12 mouse cellular contexts compared by ENCODE assay signal in genomic region chr6:103318081-103318480, GRCm38 (mm10).
A peak's percentile ranks its signal among the peaks of the same experiment; 100 is the strongest.
DNase-seq lines count a peak whose midpoint lies in the region; ATAC-seq lines count a peak whose summit lies in the region.
"Had no signal": no experiment of that assay in that cellular context is flagged by ENCODE, and none has a peak within 500 bp of the region (broad histone marks: within the 10 kb centered on the region; RNA-seq: fewer than 3 reads in every experiment).

No protein-coding gene starts in this region.

- no peak overlapping the region for H3K27ac ChIP-seq in forebrain, embryonic 14.5 days (ENCODE audit: low read depth, low read length)
- no peak overlapping the region for H3K27ac ChIP-seq in forebrain, embryonic 11.5 days (ENCODE audit: low read depth, low read length)
- H3K27ac ChIP-seq in neural tube, embryonic 15.5 days (replicated peaks), result no peak overlapping the region
- H3K27ac ChIP-seq: embryonic facial prominence, embryonic 13.5 days had no signal

- no peaks in the 10 kb centered on the region for H3K36me3 ChIP-seq in forebrain, embryonic 14.5 days (ENCODE audit: control insufficient read depth, insufficient read depth, low read length)
- H3K36me3 ChIP-seq in forebrain, embryonic 11.5 days (ENCODE audit: control insufficient read depth, insufficient read depth, low read length), result no peaks in the 10 kb centered on the region
- no peaks in the 10 kb centered on the region for H3K36me3 ChIP-seq in neural tube, embryonic 15.5 days
- H3K36me3 ChIP-seq: embryonic facial prominence, embryonic 13.5 days; G1E had no signal

- H3K4me2 ChIP-seq in forebrain, embryonic 14.5 days (ENCODE audit: low read length), result no peak overlapping the region
- H3K4me2 ChIP-seq in forebrain, embryonic 11.5 days (ENCODE audit: low read depth, low read length, severe bottlenecking), result no peak overlapping the region
- H3K4me2 ChIP-seq in neural tube, embryonic 15.5 days, result no peak overlapping the region
- H3K4me2 ChIP-seq: embryonic facial prominence, embryonic 13.5 days had no signal

- peak; percentile 39 for DNase-seq in forebrain, embryonic 14.5 days (ENCODE audit: low spot score)
- no peak for DNase-seq in forebrain, embryonic 11.5 days (ENCODE audit: low spot score)
- DNase-seq in neural tube, embryonic 10.5 days (ENCODE audit: extremely low spot score, low spot score), result peak; percentile 17
- peak; percentile 68 for DNase-seq in kidney, adult 9 months
- DNase-seq in right cerebral cortex, postnatal 36 days (ENCODE audit: low spot score in 2 of 2), result no peak
- no peak for DNase-seq in thymus, postnatal 14 days
- DNase-seq: heart, adult 11 months; lung, adult 18-20 months had no signal

- no peak for ATAC-seq in forebrain, embryonic 14.5 days
- ATAC-seq in forebrain, embryonic 11.5 days (replicated peaks; ENCODE audit: low FRiP score), result no peak
- ATAC-seq in neural tube, embryonic 15.5 days (ENCODE audit: low FRiP score), result no peak
- ATAC-seq in monocyte, adult 5-6 weeks (replicated peaks; ENCODE audit: insufficient number of reproducible peaks, low FRiP score, low TSS enrichment, poor library complexity, severe bottlenecking), result no peak

- no peak overlapping the region for H3K9ac ChIP-seq in forebrain, embryonic 14.5 days (ENCODE audit: low read length)
- no peak overlapping the region for H3K9ac ChIP-seq in forebrain, embryonic 11.5 days (ENCODE audit: low read length)
- H3K9ac ChIP-seq in neural tube, embryonic 15.5 days (replicated peaks), result no peak overlapping the region
- H3K9ac ChIP-seq: embryonic facial prominence, embryonic 13.5 days had no signal

- 41% methylated on average over 6 of the region's 6 CpGs for WGBS in forebrain, embryonic 14.5 days
- WGBS in forebrain, embryonic 11.5 days, result 36% methylated on average over 6 of the region's 6 CpGs
- WGBS in neural tube, embryonic 15.5 days, result 24% methylated on average over 6 of the region's 6 CpGs

- H3K4me1 ChIP-seq in forebrain, embryonic 14.5 days (ENCODE audit: control insufficient read depth, insufficient read depth, low read length), result 0 out of 2 replicates have a peak, but pooled peaks cover 2% of the 10 kb centered on the region
- no peaks in the 10 kb centered on the region; the same call in 1 of the 2 replicates for H3K4me1 ChIP-seq in forebrain, embryonic 11.5 days (replicated peaks; ENCODE audit: control insufficient read depth, insufficient read depth, low read length)
- peaks cover 3% of the 10 kb centered on the region; the same call in 1 of the 2 replicates for H3K4me1 ChIP-seq in neural tube, embryonic 15.5 days
- H3K4me1 ChIP-seq: embryonic facial prominence, embryonic 13.5 days had no signal

- no peaks in the 10 kb centered on the region for H3K27me3 ChIP-seq in forebrain, embryonic 14.5 days (replicated peaks; ENCODE audit: control insufficient read depth, insufficient read depth, low read length)
- no peaks in the 10 kb centered on the region for H3K27me3 ChIP-seq in forebrain, embryonic 11.5 days (ENCODE audit: control insufficient read depth, insufficient read depth, low read length)
- no peaks in the 10 kb centered on the region for H3K27me3 ChIP-seq in neural tube, embryonic 15.5 days (replicated peaks)
- H3K27me3 ChIP-seq: embryonic facial prominence, embryonic 13.5 days had no signal

- no peaks in the 10 kb centered on the region for H3K9me3 ChIP-seq in forebrain, embryonic 14.5 days (replicated peaks; ENCODE audit: control insufficient read depth, low read length)
- no peaks in the 10 kb centered on the region for H3K9me3 ChIP-seq in forebrain, embryonic 11.5 days (ENCODE audit: control insufficient read depth, low read length)
- no peaks in the 10 kb centered on the region for H3K9me3 ChIP-seq in neural tube, embryonic 15.5 days (replicated peaks)
- H3K9me3 ChIP-seq: embryonic facial prominence, embryonic 13.5 days had no signal

- H3K4me3 ChIP-seq in forebrain, embryonic 14.5 days (ENCODE audit: low read depth, low read length), result no peak overlapping the region
- no peak overlapping the region for H3K4me3 ChIP-seq in forebrain, embryonic 11.5 days (ENCODE audit: low read depth, low read length)
- H3K4me3 ChIP-seq in neural tube, embryonic 15.5 days (replicated peaks), result no peak overlapping the region
- H3K4me3 ChIP-seq: embryonic facial prominence, embryonic 13.5 days had no signal

Comparison
In these comparisons a context has a peak if more than half of its experiments do, and no peak if none do; other contexts are left out.
1. DNase-seq: peak in forebrain, embryonic 14.5 days (single experiment), neural tube, embryonic 10.5 days (single experiment) and kidney, adult 9 months (single experiment); none in forebrain, embryonic 11.5 days (single experiment), right cerebral cortex, postnatal 36 days (0 of 2) and thymus, postnatal 14 days (single experiment).